Mouse (Mus musculus): ENCODE data around the gene Hrg.
A peak's percentile ranks its signal among the peaks of the same experiment; 100 is the strongest.
"Not testable (repeated sequence)": the region's sequence is repeated elsewhere in the genome, so short reads cannot be mapped to it uniquely, and the experiment has no call there.

Hrg gene

GRCm38 (mm10) chr16:22956085-22956439 is 5.2 kb downstream of the Hrg start:
- DNase-seq (ENCODE audit: extremely low read depth, insufficient read length, low spot score), result no peak

GRCm38 (mm10) chr16:22961073-22961472 is 10.2 kb downstream of the Hrg start:
- no peak for DNase-seq (ENCODE audit: extremely low read depth, insufficient read length, low spot score)

GRCm38 (mm10) chr16:22962256-22962655 is 11.4 kb downstream of the Hrg start:
- no peak for DNase-seq (ENCODE audit: extremely low read depth, insufficient read length, low spot score)

DNA sequence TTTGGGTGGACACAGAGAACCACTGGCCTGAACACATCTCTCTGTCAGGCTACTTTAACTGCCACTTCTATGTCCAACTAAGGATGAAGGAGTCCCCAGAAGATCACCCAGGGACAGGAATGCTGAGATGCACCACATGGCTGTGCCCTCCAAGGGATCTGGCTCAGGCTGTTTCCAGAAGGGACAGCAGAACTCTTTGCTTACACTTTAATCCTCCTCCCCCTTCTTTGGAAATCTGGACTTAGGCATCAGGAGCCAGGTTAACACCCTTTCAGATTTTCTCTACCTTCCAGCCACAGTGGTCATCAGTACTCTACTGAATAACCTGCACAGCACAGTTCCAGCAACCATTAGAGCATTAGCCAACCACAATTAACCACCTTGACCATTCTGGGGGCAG is 12.4 kb downstream of the Hrg start:
- DNase-seq (ENCODE audit: extremely low read depth, insufficient read length, low spot score), result no peak

GRCm38 (mm10) chr16:22967383-22968030 is 16.6 kb downstream of the Hrg start:
- DNase-seq (ENCODE audit: extremely low read depth, insufficient read length, low spot score), result peak; percentile 43

DNA sequence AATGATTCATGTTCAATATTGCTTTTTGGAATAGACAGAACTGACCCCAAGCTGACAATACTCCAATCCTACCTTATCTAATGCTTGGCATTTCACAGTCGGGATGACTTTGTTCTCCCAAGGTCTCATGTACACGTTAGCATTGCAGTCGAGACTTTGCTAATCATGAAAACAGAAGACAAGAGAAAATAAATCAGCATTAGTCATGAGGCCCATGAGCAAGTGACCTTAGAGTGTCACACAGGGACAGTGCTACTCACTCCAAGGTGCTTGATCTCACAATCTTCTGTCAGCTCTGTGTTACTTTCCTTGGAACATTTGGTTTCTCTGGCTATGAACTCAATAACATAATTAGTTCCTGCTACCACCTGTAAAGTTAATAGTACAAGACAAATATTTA is 46.1 kb downstream of the Hrg start:
- not testable (repeated sequence) for DNase-seq (ENCODE audit: extremely low read depth, insufficient read length, low spot score)
